Mouse (Mus musculus): ENCODE measurements around the gene Blm.

DNA sequence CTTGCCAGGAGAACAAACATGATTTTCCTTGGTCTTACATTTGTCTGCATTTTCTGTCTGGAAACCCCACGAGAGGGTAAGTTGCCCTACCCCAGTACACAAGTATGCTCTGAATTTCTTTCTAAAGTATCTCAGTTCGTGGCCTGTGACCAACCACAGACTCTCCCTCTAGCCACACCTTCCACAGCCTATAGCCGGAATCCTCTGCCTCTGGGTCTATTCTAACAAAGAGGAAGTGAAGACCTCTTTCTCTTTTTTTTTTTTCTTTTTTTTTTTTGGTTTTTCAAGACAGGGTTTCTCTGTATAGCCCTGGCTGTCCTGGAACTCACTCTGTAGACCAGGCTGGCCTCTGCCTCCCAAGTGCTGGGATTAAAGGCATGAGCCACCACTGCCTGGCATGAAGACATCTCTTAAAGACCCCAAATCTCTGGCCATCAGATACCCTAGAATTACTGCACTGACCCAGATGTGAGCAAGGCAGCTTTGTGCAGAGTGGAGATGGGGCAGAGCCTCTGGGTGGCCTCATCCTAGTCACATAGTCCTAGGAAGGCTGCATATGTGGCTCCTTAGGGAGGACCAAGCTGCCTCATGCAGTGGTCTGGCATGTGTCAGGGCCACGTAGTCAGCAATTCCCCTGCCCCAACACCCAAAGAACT, 79.3 kb downstream of the Blm start:
- TF ChIP-seq POLR2A (IDR thresholded peaks at IDR 0.05; ENCODE audit: low read depth, low read length) = no peak
- TF ChIP-seq CTCF (IDR thresholded peaks at IDR 0.05; ENCODE audit: extremely low read depth, insufficient read depth, insufficient read length, insufficient replicate concordance) = no peak
